ENCODE assay signal across 30 mouse cellular contexts in genomic region chr8:109571139-109571538, GRCm38 (mm10). TPM values are rescaled to one million over a fixed set of nuclear protein-coding genes. Genes with fewer than 3 reads are reported as not detected.
"Had no signal": no experiment of that assay in that cellular context is flagged by ENCODE, and none has a peak within 500 bp of the region (broad histone marks: within the 10 kb centered on the region; RNA-seq: fewer than 3 reads in every experiment).

No protein-coding gene starts in this region.

- H3K4me2 ChIP-seq: heart, embryonic 11.5 days; heart, embryonic 13.5 days; heart, embryonic 15.5 days; hindbrain, embryonic 14.5 days; kidney, embryonic 15.5 days; limb, embryonic 12.5 days had no signal

- DNase-seq: forebrain, postnatal 0 days; gastrocnemius, postnatal 14 days; gastrocnemius, postnatal 36 days; heart, adult 11 months; heart, adult 2 months; heart, postnatal 14 days; heart, postnatal 36 days; kidney, adult 11 months; kidney, adult 2 months; kidney, adult 9 months; kidney, postnatal 14 days; kidney, postnatal 36 days; layer of hippocampus, adult 9-11 months; liver had no signal

- H3K9ac ChIP-seq: forebrain, postnatal 0 days; heart, embryonic 13.5 days; heart, embryonic 15.5 days; hindbrain, embryonic 14.5 days; kidney, embryonic 15.5 days; limb, embryonic 12.5 days; liver, embryonic 14.5 days had no signal

- H3K4me3 ChIP-seq: heart, adult 2 months; heart, embryonic 13.5 days; heart, embryonic 15.5 days; kidney, embryonic 15.5 days; left cerebral cortex, adult 2 months; limb, embryonic 10.5 days; limb, embryonic 12.5 days had no signal

- H3K9me3 ChIP-seq: heart, embryonic 13.5 days; heart, embryonic 15.5 days; kidney, embryonic 15.5 days; limb, embryonic 10.5 days; limb, embryonic 12.5 days had no signal

- H3K27me3 ChIP-seq: heart, embryonic 13.5 days; heart, embryonic 15.5 days; kidney, embryonic 15.5 days; limb, embryonic 12.5 days had no signal

- ATAC-seq: forebrain, postnatal 0 days; hindbrain, postnatal 0 days; intestine, embryonic 16.5 days had no signal

- H3K27ac ChIP-seq: heart, adult 2 months; heart, embryonic 13.5 days; heart, embryonic 15.5 days; hindbrain, embryonic 14.5 days; hindbrain, postnatal 0 days; kidney, embryonic 15.5 days; kidney, postnatal 0 days; left cerebral cortex, adult 2 months; limb, embryonic 10.5 days; limb, embryonic 12.5 days; liver, embryonic 14.5 days had no signal

RNA-seq across cellular contexts. Expression of gene Hp, which starts 7.8 kb away (rescaled TPM):
- total RNA-seq: hindbrain, postnatal 0 days; layer of hippocampus, adult 18-20 months; layer of hippocampus, postnatal 14 days; left cerebral cortex, adult 2 months; left cerebral cortex, postnatal 14 days; left cerebral cortex, postnatal 36 days had no signal

RNA-seq across cellular contexts. Expression of gene Pkd1l3, which starts 43.2 kb away (rescaled TPM):
- total RNA-seq: heart, postnatal 36 days had no signal
- polyA plus RNA-seq: kidney, postnatal 0 days had no signal
